Mouse (Mus musculus) MEL (cell line): ENCODE measurements around the gene Endov. TPM values are rescaled to one million over a fixed set of nuclear protein-coding genes. Genes with fewer than 3 reads are reported as not detected.

Experiments used
- DNase-seq: peaks from one replicate; pipeline ENCODE4 v3.0.0; 2011; ENCODE audit warnings: low read depth, low spot score
- H3K27ac ChIP-seq: 2 replicates; pipeline ENCODE4 v1.5.1; 2012; ENCODE audit warnings: low read depth, mild to moderate bottlenecking, control low read depth, low read length, moderate library complexity; ENCODE audit not compliant: control insufficient read depth
- H3K27me3 ChIP-seq, 2 experiments: fragments of 150-350 bp in 1 of 2; sonication (generic) in 1 of 2; 2 replicates each; pipeline ENCODE4 v1.6.1; 2012; ENCODE audit warnings: low read length in 2 of 2, mild to moderate bottlenecking in 2 of 2, improper control_type of control experiment in 1 of 2, moderate library complexity in 1 of 2; ENCODE audit not compliant: insufficient read depth in 2 of 2, control insufficient read depth in 1 of 2
- H3K36me3 ChIP-seq, 2 experiments: 2 replicates each; pipeline ENCODE4 v1.6.1; 2012 to 2014; ENCODE audit warnings: low read length in 2 of 2, improper control_type of control experiment in 1 of 2, inconsistent platforms in 1 of 2, mild to moderate bottlenecking in 1 of 2; ENCODE audit not compliant: insufficient read depth in 2 of 2, control insufficient read depth in 1 of 2
- H3K4me1 ChIP-seq, 2 experiments: fragments of 150-350 bp in 1 of 2; sonication (generic) in 1 of 2; 2 replicates each; pipeline ENCODE4 v1.6.1; 2012; ENCODE audit warnings: low read length in 2 of 2, improper control_type of control experiment in 1 of 2, mild to moderate bottlenecking in 1 of 2; ENCODE audit not compliant: insufficient read depth in 2 of 2, control insufficient read depth in 1 of 2
- H3K4me3 ChIP-seq, 2 experiments: fragments of 150-350 bp in 1 of 2; sonication (generic) in 1 of 2; 2 replicates each; pipeline ENCODE4 v1.5.1; 2012; ENCODE audit warnings: low read depth in 2 of 2, low read length in 2 of 2, mild to moderate bottlenecking in 2 of 2, moderate library complexity in 2 of 2, control low read depth in 1 of 2, improper control_type of control experiment in 1 of 2; ENCODE audit not compliant: control insufficient read depth in 1 of 2, insufficient read depth in 1 of 2
- H3K79me2 ChIP-seq: 2 replicates; pipeline ENCODE4 v1.6.1; 2012; ENCODE audit warnings: mild to moderate bottlenecking, low read length, moderate library complexity; ENCODE audit not compliant: control insufficient read depth, poor library complexity, insufficient read depth
- H3K9ac ChIP-seq: 2 replicates; pipeline ENCODE4 v1.6.1; 2012; ENCODE audit warnings: low read depth, mild to moderate bottlenecking, control low read depth, low read length, moderate library complexity; ENCODE audit not compliant: control insufficient read depth, poor library complexity, severe bottlenecking
- H3K9me3 ChIP-seq: fragments of 150-350 bp; sonication (generic); replicated peaks from 2 replicates; pipeline ENCODE4 v1.6.1; 2012; ENCODE audit warnings: mild to moderate bottlenecking, low read length, improper control_type of control experiment, moderate library complexity; ENCODE audit not compliant: insufficient read depth
- CHD1 ChIP-seq: IDR thresholded peaks from 2 replicates; pipeline ENCODE4 v1.6.1; 2012; ENCODE audit warnings: low read depth, mild to moderate bottlenecking, inconsistent platforms, low read length, improper control_type of control experiment
- CTCF ChIP-seq, 3 experiments: IDR thresholded peaks in 2 of 3; conservative IDR thresholded peaks in 1 of 3; 2 replicates each; pipeline ENCODE4 v1.5.1; 2011 to 2012; ENCODE audit warnings: low read length in 3 of 3, low read depth in 2 of 3, mild to moderate bottlenecking in 2 of 3, improper control_type of control experiment in 1 of 3, inconsistent platforms in 1 of 3, mixed read lengths in 1 of 3, moderate library complexity in 1 of 3; ENCODE audit not compliant: control insufficient read depth in 1 of 3, insufficient read depth in 1 of 3, poor library complexity in 1 of 3, severe bottlenecking in 1 of 3
- ELF1 ChIP-seq: IDR thresholded peaks from 2 replicates; pipeline ENCODE4 v1.6.1; 2014; ENCODE audit warnings: low read depth, mild to moderate bottlenecking, inconsistent platforms, low read length, improper control_type of control experiment, moderate library complexity
- EP300 ChIP-seq, 2 experiments: IDR thresholded peaks; 2 replicates each; pipeline ENCODE4 v1.6.1; 2011; ENCODE audit warnings: improper control_type of control experiment in 2 of 2, low read length in 2 of 2, low read depth in 1 of 2, mild to moderate bottlenecking in 1 of 2
- HCFC1 ChIP-seq: IDR thresholded peaks from 2 replicates; pipeline ENCODE4 v1.6.1; 2012; ENCODE audit warnings: low read depth, mild to moderate bottlenecking, inconsistent platforms, low read length, improper control_type of control experiment, moderate library complexity
- JUND ChIP-seq: IDR thresholded peaks from 2 replicates; pipeline ENCODE4 v1.6.1; 2011; ENCODE audit warnings: low read depth, mild to moderate bottlenecking, improper control_type of control experiment, low read length
- KAT2A ChIP-seq: conservative IDR thresholded peaks from 2 replicates; pipeline ENCODE4 v1.6.1; 2012; ENCODE audit warnings: low read depth, low read length, improper control_type of control experiment, inconsistent platforms
- MAFK ChIP-seq: IDR thresholded peaks from 2 replicates; pipeline ENCODE4 v1.6.1; 2011; ENCODE audit warnings: low read depth, mild to moderate bottlenecking, low read length, improper control_type of control experiment, borderline replicate concordance
- MAZ ChIP-seq: IDR thresholded peaks from 2 replicates; pipeline ENCODE4 v1.6.1; 2012; ENCODE audit warnings: low read depth, mild to moderate bottlenecking, inconsistent platforms, low read length, improper control_type of control experiment
- MYB ChIP-seq: IDR thresholded peaks from 2 replicates; pipeline ENCODE4 v1.6.1; 2011; ENCODE audit warnings: mild to moderate bottlenecking, low read depth, low read length, improper control_type of control experiment
- NRF1 ChIP-seq: IDR thresholded peaks from 2 replicates; pipeline ENCODE4 v1.6.1; 2014; ENCODE audit warnings: low read depth, mild to moderate bottlenecking, inconsistent platforms, low read length, improper control_type of control experiment, moderate library complexity; ENCODE audit not compliant: poor library complexity, insufficient read depth, severe bottlenecking
- TCF12 ChIP-seq: IDR thresholded peaks from 2 replicates; pipeline ENCODE4 v1.6.1; 2014; ENCODE audit warnings: low read depth, mild to moderate bottlenecking, inconsistent platforms, low read length, improper control_type of control experiment, moderate library complexity
- UBTF ChIP-seq: IDR thresholded peaks from 2 replicates; pipeline ENCODE4 v1.6.1; 2012; ENCODE audit warnings: low read depth, mild to moderate bottlenecking, inconsistent platforms, low read length, improper control_type of control experiment, moderate library complexity, borderline replicate concordance; ENCODE audit not compliant: insufficient read depth
- USF1 ChIP-seq: IDR thresholded peaks from 2 replicates; pipeline ENCODE4 v1.6.1; 2014; ENCODE audit warnings: low read depth, mild to moderate bottlenecking, inconsistent platforms, low read length, improper control_type of control experiment, moderate library complexity
- ZKSCAN1 ChIP-seq: IDR thresholded peaks from 2 replicates; pipeline ENCODE4 v1.6.1; 2012; ENCODE audit warnings: low read depth, mild to moderate bottlenecking, inconsistent platforms, low read length, improper control_type of control experiment, moderate library complexity
- ZNF384 ChIP-seq: IDR thresholded peaks from 2 replicates; pipeline ENCODE4 v1.6.1; 2012; ENCODE audit warnings: low read depth, mild to moderate bottlenecking, inconsistent platforms, low read length, improper control_type of control experiment
- polyA plus RNA-seq, 2 experiments: library from polyadenylated mRNA; stranded (reverse) in 1 of 2; unstranded in 1 of 2; fragments of >175 nt in 1 of 2; fragments of >200 nt in 1 of 2; gene quantifications; 2 replicates each; pipeline versions ENCODE4 v1.2.1 to v1.2.4; 2012; ENCODE audit warnings: low replicate concordance in 2 of 2, low read depth in 1 of 2; ENCODE audit not compliant: insufficient read length in 2 of 2, insufficient read depth in 1 of 2, missing spikeins in 1 of 2
- total RNA-seq: library from RNA; depleted of rRNA; stranded (reverse); fragments of 300-350 nt; gene quantifications from 2 replicates; pipeline ENCODE4 v1.2.3, GENCODE M21; 2012

The Endov gene
- total and polyA plus RNA-seq, 3 experiments = 16.8 to 19.5 TPM; not detected in 1

GRCm38 (mm10) chr11:119539944-119540343 is 48.8 kb downstream of the Endov start:
- no peaks in the 10 kb centered on the region for H3K9me3 ChIP-seq
- H3K9ac ChIP-seq = no peak overlapping the region
- peaks cover 0 to 1% of the 10 kb centered on the region in 2 experiments; a peak in 1 of 4 replicates for H3K27me3 ChIP-seq
- H3K4me1 ChIP-seq = no peaks in the 10 kb centered on the region
- no peak overlapping the region for H3K27ac ChIP-seq
- no peak overlapping the region for H3K4me3 ChIP-seq
- no peaks in the 10 kb centered on the region for H3K36me3 ChIP-seq
- DNase-seq = peak; percentile 41
- no peak for TF ChIP-seq ELF1
- no peak for TF ChIP-seq HCFC1
- no peak for TF ChIP-seq NRF1
- TF ChIP-seq CHD1 = no peak
- no peak for TF ChIP-seq MYB
- TF ChIP-seq TCF12 = no peak
- TF ChIP-seq ZKSCAN1 = no peak
- TF ChIP-seq MAFK = no peak
- H3K79me2 ChIP-seq = no peaks in the 10 kb centered on the region

- Histone ChIP-seq H3K27me3 (peaks cover 0 to 1% of the 10 kb centered on the region in 2 experiments; a peak in 1 of 4 replicates), H3K27ac (no peak overlapping the region), H3K9ac (no peak overlapping the region), H3K36me3 (no peaks in the 10 kb centered on the region), H3K79me2 (no peaks in the 10 kb centered on the region), H3K4me3 (no peak overlapping the region)
- no peak for DNase-seq
- TF ChIP-seq CTCF (IDR thresholded peaks at IDR 0.05 in 2 of 3, conservative IDR thresholded peaks at IDR 0.05 in 1 of 3; ENCODE audit: control insufficient read depth in 1 of 3, insufficient read depth in 1 of 3, low read depth in 2 of 3, low read length in 3 of 3, poor library complexity in 1 of 3, severe bottlenecking in 1 of 3) (no peak), ZNF384 (no peak), JUND (no peak), UBTF (no peak), KAT2A (no peak), MAZ (no peak), EP300 (IDR thresholded peaks at IDR 0.05; ENCODE audit: low read depth in 1 of 2, low read length in 2 of 2) (no peak), USF1 (no peak)
- TF ChIP-seq, all 39 proteins: peak for 0
- Histone ChIP-seq H3K4me1 (no peaks in the 10 kb centered on the region), H3K9me3 (no peaks in the 10 kb centered on the region)
These were observed 49.4 kb downstream of the Endov start for GRCm38 (mm10) chr11:119540560-119540959.
